Mouse (Mus musculus): ENCODE results near the gene Lrp2.

Gene Lrp2

DNA sequence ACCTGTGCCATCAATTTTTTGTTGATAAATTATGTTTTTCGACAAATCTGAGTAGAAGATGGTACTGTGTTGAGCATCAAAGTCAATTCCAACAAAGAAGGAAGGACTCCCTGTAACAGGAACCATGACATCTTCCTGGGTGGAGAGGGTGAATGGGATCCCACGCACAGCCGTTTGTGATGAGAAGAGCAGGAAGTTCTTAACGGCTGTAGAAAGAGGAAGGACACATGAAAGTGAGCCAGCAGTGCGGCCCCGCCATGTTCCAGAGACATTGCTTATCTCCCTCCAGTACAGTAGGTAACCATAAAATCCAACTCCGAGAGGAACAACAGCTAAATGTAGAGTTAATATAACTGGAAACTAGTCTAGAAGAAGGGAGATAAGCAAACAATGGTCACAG lies 67.6 kb downstream of the Lrp2 start:
- DNase-seq (ENCODE audit: low spot score in 2 of 2), result no peak

DNA sequence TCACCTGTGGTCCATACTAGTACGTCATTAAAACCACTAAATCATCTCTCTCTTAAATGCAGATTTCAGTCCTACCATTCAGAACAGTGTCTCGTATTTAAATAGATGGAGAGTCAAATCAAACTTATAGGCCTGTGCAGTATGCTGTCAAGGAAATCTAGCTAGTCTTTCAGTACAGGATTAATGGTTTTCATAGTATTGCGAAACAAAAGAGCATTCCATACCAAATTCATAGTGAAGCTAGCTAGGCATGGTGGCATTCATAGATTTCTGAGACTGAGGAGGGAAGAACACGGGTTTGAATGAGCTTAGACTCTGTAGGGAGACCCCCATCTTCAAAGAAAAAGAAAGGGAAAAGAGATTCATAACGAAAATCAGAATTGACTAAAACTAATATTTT lies 74.1 kb downstream of the Lrp2 start:
- no peak for DNase-seq (ENCODE audit: low spot score in 2 of 2)

DNA sequence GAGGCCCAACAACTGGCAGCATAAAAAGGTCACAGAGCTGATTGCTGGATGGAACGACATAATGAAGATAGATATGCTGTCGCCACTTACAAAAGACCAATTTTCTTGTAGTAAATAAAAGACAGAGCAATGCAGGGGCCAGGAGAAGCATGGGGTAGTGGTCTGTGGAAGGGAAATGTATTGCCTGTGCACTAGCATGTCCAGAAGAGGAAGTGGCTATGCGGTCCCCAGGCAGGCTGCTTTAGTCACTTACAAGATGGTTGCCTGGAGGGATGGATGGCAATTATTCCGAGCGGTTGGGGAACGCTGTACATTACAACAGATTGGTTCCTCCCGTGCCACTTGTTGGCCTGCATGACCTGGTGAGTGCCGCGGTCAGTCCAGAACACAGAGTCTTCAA lies 85.5 kb downstream of the Lrp2 start:
- DNase-seq (ENCODE audit: low spot score in 2 of 2), result no peak

DNA sequence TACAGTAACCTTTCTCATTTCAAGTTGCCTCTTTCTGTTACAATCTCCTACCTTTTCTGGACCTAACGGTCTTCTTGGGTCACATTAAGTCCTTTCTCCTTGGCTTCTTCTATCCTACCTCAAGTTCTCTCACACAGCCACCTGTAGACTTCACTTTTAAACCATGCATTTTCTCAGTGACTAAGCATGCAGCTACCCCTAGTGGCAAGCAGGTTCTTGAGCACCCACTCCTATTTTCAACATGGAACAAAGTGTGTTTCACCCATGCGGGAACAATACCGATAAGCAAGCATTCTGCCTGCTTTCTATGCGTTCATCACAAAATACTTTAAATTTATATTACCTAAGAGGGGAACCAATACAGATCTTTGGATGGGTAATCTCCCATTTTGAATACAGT lies 92.7 kb downstream of the Lrp2 start:
- DNase-seq (ENCODE audit: low spot score in 2 of 2), result no peak

DNA sequence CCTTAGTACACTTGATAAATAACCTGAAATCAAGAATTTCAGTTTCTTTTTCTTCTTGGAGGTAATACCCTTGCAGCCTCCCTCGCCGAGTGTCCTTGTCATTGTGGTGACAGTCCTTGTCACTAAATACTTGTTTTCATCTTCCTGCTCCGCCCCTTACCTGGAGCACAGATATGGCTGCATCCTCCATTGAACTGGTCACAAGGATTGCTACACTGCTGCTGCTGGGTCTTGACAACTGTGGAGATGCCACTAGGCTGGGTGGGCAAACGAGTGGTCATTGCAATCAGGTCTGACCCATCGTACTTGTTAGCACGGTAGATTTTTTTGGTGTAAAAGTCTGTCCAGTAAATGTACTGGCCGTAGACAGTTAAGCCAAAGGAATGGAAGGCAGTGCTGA lies 104.9 kb downstream of the Lrp2 start:
- no peak for DNase-seq (ENCODE audit: low spot score in 2 of 2)

DNA sequence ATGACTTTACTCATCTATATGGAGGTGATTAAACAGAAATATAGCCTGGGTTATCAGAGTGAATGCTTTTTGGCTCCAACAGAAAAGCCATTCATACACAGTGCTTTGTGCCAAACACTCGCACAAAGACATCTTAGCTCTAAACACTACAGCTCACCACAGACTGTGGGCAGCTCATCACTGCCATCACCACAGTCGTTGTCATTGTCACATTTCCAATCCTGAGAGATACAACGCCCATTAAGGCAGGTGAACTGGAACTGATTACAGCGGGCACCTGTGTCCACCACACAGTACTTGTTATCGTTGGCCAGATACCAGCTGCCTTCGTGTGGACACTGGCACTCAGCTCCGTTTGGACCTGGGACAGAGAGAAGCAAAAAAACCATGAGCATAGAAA lies 106.0 kb downstream of the Lrp2 start:
- DNase-seq (ENCODE audit: low spot score in 2 of 2), result no peak

DNA sequence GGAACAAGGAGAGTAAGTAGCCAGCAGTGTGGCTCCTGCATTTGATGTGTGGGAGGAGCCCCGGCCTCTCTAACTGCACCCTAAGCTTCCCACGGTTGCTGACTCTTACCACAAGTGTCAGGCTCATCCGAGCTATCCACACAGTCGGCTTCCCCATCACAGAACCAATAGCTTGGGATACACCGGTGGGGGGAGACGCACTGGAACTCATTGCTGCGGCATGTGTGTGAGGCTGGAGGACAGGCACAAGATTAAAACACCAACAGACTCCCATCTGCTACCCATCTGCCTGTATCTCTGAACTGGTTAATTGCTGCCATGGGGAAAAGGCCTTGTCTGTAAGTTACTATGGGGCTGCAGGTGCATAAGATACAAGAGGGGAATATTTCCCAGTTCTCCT lies 109.0 kb downstream of the Lrp2 start:
- DNase-seq (ENCODE audit: low spot score in 2 of 2), result no peak

DNA sequence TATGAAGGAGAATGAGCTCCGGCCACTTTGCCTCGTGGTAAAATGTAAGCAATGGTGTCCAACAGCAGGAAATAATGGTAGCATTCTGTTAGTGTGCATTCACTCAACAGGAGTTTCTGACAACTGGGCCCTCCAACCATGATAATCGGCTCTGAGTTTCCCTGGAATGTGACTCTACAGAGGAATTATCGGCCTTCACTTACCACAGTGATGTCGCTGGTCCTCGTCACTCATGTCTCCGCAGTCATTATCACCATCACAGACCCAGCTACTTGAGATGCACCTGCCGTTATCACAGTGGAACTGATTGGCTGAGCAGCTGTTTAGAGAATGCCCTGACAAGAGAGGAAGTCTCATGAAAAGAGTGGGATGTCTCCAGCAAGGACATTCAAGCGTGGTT lies 110.7 kb downstream of the Lrp2 start:
- no peak for DNase-seq (ENCODE audit: low spot score in 2 of 2)

DNA sequence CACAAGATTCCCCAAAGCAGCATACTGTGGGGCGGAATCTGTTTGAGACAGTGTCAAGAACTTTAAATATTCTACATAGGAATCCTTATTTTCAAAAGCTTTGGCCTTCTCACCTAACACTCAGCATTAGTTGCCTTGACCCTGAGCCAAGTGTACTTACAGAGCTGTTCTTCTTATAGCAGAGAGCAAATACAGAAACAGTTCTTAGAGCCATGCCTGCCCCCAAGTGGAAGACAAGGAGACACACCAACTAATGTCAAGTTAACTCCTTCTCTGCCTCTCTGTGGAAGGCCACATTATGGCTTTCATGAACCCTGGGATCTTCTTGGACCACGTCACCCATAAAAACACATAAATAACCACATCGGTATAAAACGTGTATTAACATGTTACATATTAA lies 114.0 kb downstream of the Lrp2 start:
- no peak for DNase-seq (ENCODE audit: low spot score in 2 of 2)

DNA sequence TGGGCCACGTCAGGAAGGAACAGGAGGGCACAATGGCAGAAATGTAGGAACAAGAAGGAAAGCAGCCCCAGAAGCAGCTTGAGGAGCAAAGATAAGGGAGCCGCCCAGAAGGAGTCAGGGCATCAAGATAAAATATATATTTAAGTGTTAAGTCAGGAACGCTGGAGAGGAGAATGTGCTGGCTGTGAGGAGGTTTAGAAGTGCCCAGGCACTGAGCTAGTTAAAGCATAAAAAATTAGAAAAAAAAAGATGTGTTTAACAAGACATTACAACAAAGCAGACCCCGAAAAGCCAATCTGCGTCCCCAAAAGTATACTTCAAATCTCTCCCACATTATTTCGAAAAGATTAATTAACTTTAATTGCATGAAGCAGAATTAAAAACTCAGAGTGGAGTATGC lies 122.3 kb downstream of the Lrp2 start:
- DNase-seq (ENCODE audit: low spot score in 2 of 2), result no peak

DNA sequence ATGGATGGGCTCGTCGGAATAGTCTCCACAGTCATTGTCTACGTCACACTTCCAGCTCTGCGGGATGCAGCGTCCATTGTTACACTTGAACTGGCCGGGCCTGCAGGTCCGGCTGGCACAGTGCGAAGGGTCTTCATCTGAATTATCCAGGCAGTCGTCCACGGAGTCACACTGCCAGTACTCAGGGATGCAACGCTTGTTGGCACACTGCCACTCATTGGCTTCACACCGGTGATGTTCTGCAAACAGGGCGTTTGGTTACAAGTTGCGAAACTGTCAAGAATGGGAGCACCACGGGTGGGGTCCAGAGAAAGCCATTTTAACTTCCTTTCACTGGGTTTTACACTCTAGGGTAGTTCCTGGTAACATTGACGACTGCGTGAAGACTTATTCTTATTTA lies 126.4 kb downstream of the Lrp2 start:
- no peak for DNase-seq (ENCODE audit: low spot score in 2 of 2)

DNA sequence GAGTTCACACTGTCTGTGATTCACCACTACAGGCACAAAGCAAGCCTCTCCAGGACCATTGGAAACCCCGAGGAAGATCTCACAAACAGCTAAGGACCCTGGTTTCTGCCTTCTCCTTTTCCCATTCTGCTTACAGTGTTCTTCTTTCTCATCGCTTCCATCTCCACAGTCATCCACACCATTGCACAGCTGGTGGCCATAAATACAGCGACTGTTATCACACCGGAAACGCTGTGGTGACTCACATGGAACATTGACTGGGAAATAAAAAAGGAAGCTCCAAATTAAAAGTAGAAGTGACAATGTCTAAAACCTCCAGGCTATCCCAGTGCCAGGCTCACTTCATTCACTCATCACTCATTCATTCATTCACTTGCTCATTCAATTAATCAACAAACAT lies 134.7 kb downstream of the Lrp2 start:
- DNase-seq (ENCODE audit: low spot score in 2 of 2), result no peak

DNA sequence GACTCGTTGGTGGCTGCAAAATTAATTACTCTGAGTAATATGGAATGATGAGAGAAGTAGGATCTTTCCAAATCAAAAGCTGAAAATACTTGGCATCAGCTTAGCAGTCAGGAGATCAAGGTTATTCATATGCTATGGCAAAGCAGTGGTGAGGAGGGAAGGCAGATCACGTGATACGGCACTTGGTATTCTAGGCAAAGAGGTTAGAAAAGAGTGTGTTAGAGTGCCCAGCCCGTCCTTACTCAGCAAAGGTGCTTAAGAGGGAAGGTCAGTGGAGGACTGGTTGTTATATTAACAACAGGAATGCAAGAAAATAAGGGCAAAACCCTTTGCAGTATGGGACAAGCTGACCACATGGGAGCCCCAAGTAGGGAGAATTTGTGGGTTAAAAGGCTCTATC lies 137.3 kb downstream of the Lrp2 start:
- no peak for DNase-seq (ENCODE audit: low spot score in 2 of 2)

DNA sequence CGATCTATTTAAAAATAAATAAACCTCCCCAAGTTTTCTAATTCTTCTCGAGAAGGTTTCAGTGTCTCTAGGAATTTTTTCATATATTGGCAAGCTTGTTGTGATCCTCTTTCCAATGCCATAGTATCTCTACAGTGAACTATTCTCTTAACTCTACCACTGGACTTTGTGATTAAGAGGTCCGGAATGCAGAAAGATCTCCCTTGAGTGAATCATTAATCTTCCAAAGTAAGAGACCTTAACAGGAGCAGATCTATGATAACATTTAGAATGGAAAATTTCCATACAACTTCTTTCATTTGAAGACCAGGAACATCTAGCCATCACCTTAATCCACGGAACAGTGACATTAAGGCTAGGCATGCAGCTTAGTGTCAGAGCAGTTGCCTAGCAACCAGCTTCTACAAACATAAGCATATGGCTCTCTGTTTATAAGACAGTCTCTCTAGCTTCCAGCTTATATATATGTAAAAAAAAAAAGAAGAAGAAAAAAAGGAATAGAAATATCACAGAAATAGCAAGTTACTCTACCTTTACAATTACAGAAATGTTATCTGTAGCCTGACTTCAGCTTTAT lies 139.9 kb downstream of the Lrp2 start:
- no peak for DNase-seq (ENCODE audit: low spot score in 2 of 2)

DNA sequence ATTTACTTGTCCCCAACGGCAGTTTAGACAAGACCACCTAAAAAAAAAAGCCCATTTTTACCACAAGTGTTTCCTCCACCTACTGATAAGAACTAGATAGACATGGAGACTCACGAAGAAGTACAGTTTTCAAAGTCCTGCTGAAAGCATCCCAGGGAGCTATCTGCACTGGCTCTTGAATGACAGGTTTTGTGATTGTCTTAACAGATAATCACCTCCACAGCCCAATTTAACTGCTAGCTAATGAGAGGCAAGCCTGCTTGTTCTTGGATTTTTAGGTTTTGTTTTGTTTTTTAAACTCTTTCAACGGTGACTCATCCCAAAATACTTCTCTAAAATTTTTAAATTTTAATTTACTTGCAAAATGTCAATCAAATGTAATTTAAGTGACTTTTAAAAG lies 144.2 kb downstream of the Lrp2 start:
- DNase-seq (ENCODE audit: low spot score in 2 of 2), result no peak

DNA sequence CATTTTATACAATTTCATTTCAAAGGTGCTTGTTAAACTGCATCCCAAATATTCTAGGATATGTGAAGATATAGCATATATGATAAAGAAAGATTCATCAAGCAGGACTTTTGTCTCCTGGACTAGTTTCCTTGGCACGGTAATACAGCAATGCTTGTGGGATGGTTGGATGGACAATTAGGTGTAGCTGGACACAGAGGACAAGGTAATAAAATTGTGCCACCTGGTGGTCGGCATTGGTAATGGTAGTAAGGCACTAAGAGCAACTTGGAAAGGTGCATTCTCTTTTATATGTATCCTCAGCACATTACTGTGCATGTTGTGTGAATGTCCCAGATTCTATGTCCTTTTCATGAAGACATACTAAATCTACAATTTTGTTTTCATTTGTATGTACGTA lies 157.7 kb downstream of the Lrp2 start:
- DNase-seq (ENCODE audit: low spot score in 2 of 2), result peak in 1 of 2 experiments; percentile 14

DNA sequence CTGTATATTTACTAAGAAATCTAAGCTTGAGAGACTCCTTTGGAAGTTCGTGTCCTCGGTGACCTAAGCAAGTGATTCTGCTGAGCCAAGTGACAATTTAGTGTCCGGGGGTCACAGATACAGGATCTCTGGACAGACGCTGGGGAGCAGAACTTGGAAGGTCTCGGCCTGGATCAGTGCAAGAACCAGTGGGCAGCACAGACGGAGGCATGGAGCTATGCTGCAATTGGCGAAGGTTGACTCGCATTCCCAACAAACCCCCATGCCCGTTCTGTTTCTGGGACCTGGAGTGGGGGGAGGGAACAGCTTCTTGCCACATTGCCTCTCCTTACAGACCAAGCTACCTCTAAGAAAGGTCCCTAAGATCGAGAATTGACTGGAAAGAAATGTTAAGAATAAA lies 158.7 kb downstream of the Lrp2 start:
- DNase-seq (ENCODE audit: low spot score in 2 of 2), result no peak

DNA sequence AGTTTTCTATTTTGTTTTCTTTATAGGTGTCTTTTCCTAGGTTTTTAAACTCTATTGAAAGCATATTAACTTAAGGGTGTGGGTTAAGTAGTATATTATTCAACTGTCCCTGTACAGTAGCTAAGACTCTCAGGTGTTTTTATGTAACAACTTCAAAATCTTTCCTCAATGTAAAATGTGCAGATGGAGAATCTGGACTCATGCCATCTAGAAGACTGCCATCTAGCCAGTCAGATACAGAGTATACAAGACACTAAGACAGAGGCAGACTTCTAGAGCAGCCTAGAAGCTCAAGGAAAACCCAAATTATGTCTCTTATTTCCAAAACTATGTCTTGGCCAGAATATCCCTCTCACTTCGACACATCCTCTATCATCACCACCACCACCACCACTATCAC lies 159.8 kb downstream of the Lrp2 start:
- no peak for DNase-seq (ENCODE audit: low spot score in 2 of 2)

DNA sequence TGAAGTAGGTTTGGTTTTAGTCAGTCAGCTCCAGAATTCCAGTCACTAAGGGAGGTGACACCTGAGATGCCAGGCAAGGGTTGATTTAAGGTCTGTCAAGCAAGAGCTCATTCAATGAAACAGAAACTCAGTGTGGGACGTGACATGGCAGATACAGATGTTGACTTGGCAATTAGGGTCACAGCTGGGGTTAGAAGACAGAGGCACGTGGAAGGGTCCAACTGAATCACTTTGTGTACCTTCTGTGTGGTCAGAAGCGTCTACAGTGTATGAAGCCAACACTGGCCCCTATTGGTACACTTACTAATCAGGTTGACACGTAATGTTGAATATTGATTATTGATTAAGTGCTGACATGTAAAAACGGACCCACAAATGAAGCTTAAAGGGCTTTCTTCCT lies 161.0 kb downstream of the Lrp2 start:
- DNase-seq (ENCODE audit: low spot score in 2 of 2), result no peak

DNA sequence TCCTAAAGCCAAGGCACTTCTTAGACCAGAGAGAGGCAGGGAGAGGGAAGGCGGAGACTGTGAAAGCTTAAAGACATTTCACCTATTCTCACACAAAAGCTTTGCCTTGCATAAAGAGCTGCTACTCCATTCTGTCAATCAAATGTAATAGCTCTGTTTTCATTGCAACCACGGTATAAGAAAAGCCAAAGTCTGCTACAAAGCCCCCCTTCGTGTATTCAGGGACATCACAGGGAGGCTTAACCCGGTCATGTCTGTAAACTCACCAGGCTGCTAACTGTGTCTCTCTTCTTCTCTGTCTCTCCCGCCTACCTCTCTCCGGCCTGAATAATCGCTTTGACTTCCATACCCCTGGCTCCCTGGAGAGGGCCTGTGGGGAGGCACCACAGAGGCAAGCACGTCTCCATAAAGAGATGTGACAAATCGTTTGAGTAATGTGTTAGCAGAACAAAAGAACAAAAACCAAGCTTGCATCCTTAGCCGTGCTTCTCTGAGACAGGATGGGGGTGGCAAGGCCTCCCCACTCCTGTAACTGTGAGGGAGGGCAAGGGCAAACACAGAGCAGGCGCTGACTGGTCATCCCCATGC lies 167.5 kb downstream of the Lrp2 start:
- no peak for DNase-seq (ENCODE audit: low spot score in 2 of 2)

DNA sequence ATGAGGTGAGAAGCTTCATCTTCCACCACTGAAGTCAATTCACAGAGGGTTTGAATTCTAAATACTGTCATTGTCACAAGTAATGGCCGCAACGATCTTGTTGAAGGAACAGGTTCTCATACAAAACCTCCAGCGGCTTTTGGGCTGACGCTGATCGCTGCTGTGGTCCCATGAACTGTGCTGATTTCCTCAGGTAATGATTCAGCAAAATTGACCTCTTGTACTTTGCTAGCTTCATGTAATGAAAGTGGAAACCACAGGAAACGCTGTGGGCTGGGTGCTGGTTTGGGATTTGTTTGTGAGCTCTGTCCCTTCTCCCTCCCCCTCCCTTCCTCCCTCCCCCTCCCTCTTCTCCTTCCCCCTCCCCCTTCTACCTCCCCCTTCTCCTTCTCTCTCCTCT lies 170.8 kb downstream of the Lrp2 start:
- DNase-seq (ENCODE audit: low spot score in 2 of 2), result no peak

DNA sequence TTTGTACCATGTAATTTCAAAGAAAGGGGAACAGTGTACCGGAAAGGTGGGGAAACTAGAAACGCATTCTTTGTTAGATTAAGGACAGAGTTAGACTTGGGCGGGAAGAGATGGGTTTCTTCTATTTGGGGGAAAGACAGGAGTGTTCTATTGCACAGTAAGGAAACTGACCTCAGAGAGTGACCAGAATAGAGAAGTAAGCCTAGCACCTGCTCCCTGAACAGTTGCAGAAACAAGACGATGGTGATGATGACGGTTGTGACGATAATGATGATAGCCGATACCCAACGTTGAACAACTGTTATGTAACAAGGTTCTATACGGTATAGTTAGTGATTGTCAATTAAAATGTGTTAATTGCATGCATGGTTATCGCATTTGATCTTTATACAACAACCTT lies 171.3 kb downstream of the Lrp2 start:
- no peak for DNase-seq (ENCODE audit: low spot score in 2 of 2)

DNA sequence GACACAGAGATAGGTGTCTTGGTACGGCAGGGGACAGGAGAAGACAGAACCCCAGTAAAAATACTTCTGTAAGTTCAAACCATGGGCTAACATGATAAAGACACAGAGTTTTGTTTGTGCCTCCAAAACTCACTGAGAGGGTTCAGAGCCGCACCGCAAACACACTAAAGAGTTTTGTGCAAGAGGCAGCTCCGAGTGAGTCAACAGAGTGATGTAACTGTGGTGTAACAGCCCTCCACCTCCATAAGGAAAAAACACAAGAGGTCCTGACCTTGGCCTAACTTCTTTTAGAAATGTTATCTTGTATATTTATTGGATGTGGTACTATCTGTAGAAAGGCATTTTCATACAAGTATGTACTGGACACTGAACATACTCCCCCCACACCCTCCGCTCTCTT lies 180.2 kb downstream of the Lrp2 start:
- no peak for DNase-seq (ENCODE audit: low spot score in 2 of 2)

DNA sequence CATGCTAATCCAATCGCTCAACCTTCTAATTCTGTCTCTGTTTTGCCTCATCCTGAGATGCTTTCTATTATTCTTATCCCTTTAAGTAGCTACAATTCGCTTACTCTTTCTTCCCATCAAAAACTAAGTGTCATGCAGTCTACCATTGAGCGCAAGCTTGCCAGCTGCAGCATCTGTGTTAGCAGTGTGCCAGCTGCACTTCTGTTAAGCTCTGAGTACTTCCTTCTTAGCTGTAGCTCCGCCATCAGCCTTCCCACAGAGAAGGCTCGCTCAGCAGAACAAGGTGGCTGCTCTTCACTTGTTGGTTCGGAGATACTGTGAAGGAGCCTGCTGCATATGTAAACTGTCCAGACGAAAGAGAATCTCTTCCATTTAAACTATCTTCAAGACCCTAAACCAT lies 183.6 kb downstream of the Lrp2 start:
- DNase-seq (ENCODE audit: low spot score in 2 of 2), result no peak
